8 mouse cellular contexts compared by ENCODE assay signal in genomic region chr7:126847421-126848398, GRCm38 (mm10). TPM values are rescaled to one million over a fixed set of nuclear protein-coding genes. Genes with fewer than 3 reads are reported as not detected.
DNase-seq lines count a peak whose midpoint lies in the region; ATAC-seq and TF ChIP-seq lines count a peak whose summit lies in the region.

No protein-coding gene starts in this region.

- WGBS in embryonic facial prominence, embryonic 15.5 days = 1% methylated on average over 62 of the region's 74 CpGs
- WGBS in limb, embryonic 15.5 days = under 1% methylated on average over 74 of the region's 74 CpGs
- WGBS in stomach, embryonic 15.5 days = 2% methylated on average over 69 of the region's 74 CpGs

- DNase-seq in kidney, postnatal 4 days = peak; percentile 62 to 74
- DNase-seq in kidney, adult 8-10 months = no peak
- no peak for DNase-seq in urinary bladder, postnatal 25 days (ENCODE audit: low spot score)
- DNase-seq in kidney, adult 18-20 months = no peak

- H3K27ac ChIP-seq in bone marrow macrophage, adult 2 months (ENCODE audit: insufficient read depth, low read depth, low read length) = no peak overlapping the region
- H3K27ac ChIP-seq in embryonic facial prominence, embryonic 15.5 days (replicated peaks) = no peak overlapping the region
- no peak overlapping the region for H3K27ac ChIP-seq in limb, embryonic 15.5 days
- H3K27ac ChIP-seq in stomach, embryonic 15.5 days = no peak overlapping the region

- H3K4me2 ChIP-seq in embryonic facial prominence, embryonic 15.5 days (replicated peaks) = peak overlapping the region; percentile 97
- H3K4me2 ChIP-seq in limb, embryonic 15.5 days = peak overlapping the region; percentile 98
- H3K4me2 ChIP-seq in stomach, embryonic 15.5 days = peak overlapping the region; percentile 99

- TF ChIP-seq POLR2A in bone marrow macrophage, adult 2 months (IDR thresholded peaks at IDR 0.05; ENCODE audit: borderline replicate concordance, low read depth, low read length) = no peak

- H3K9me3 ChIP-seq in embryonic facial prominence, embryonic 15.5 days (replicated peaks) = no peaks in the 10 kb centered on the region
- H3K9me3 ChIP-seq in limb, embryonic 15.5 days = no peaks in the 10 kb centered on the region
- H3K9me3 ChIP-seq in stomach, embryonic 15.5 days = no peaks in the 10 kb centered on the region

- H3K27me3 ChIP-seq in embryonic facial prominence, embryonic 15.5 days = peaks cover 31% of the 10 kb centered on the region
- peaks cover 39% of the 10 kb centered on the region for H3K27me3 ChIP-seq in limb, embryonic 15.5 days
- peaks cover 22% of the 10 kb centered on the region for H3K27me3 ChIP-seq in stomach, embryonic 15.5 days (replicated peaks)

- H3K4me1 ChIP-seq in bone marrow macrophage, adult 2 months (ENCODE audit: control insufficient read depth, insufficient read depth, low read length) = no peaks in the 10 kb centered on the region
- H3K4me1 ChIP-seq in embryonic facial prominence, embryonic 15.5 days = peaks cover 24% of the 10 kb centered on the region
- H3K4me1 ChIP-seq in limb, embryonic 15.5 days = peaks cover 19% of the 10 kb centered on the region
- H3K4me1 ChIP-seq in stomach, embryonic 15.5 days = peaks cover 15% of the 10 kb centered on the region

- H3K4me3 ChIP-seq in bone marrow macrophage, adult 2 months (ENCODE audit: insufficient read depth, low read length) = peak overlapping the region; percentile 42
- peak overlapping the region; percentile 51 for H3K4me3 ChIP-seq in embryonic facial prominence, embryonic 15.5 days (replicated peaks)
- H3K4me3 ChIP-seq in limb, embryonic 15.5 days = peak overlapping the region; percentile 50
- H3K4me3 ChIP-seq in stomach, embryonic 15.5 days (replicated peaks) = peak overlapping the region; percentile 52

- no peak for TF ChIP-seq CTCF in bone marrow macrophage, adult 2 months (IDR thresholded peaks at IDR 0.05; ENCODE audit: low read depth, low read length)

- peak; percentile 17; the same call in 1 of the 2 replicates for ATAC-seq in embryonic facial prominence, embryonic 15.5 days (ENCODE audit: insufficient number of reproducible peaks, low FRiP score, low TSS enrichment, low read depth)
- 0 out of 2 replicates have a peak, but pooled peaks have one; percentile 19 for ATAC-seq in limb, embryonic 15.5 days (ENCODE audit: insufficient number of reproducible peaks, low FRiP score, low TSS enrichment, low read depth)
- ATAC-seq in stomach, embryonic 15.5 days (ENCODE audit: insufficient read depth, low FRiP score, low read depth) = no peak; the same call in 1 of the 2 replicates

- H3K9ac ChIP-seq in embryonic facial prominence, embryonic 15.5 days = peak overlapping the region; percentile 34
- peak overlapping the region; percentile 36 for H3K9ac ChIP-seq in limb, embryonic 15.5 days
- peak overlapping the region; percentile 22; the same call in 1 of the 2 replicates for H3K9ac ChIP-seq in stomach, embryonic 15.5 days

- peaks cover 11% of the 10 kb centered on the region; the same call in 1 of the 2 replicates for H3K36me3 ChIP-seq in embryonic facial prominence, embryonic 15.5 days
- H3K36me3 ChIP-seq in limb, embryonic 15.5 days = peaks cover 12% of the 10 kb centered on the region
- H3K36me3 ChIP-seq in stomach, embryonic 15.5 days = peaks cover 10% of the 10 kb centered on the region; the same call in 1 of the 2 replicates

RNA-seq across cellular contexts. Expression of gene Doc2a, which starts 0.5 kb away (rescaled TPM):
- polyA plus RNA-seq in bone marrow macrophage, adult 2 months (2012; ENCODE audit: insufficient read depth, insufficient read length, missing spikeins) = not detected in 2 replicates
- polyA plus RNA-seq in embryonic facial prominence, embryonic 15.5 days (2015; fragmentation: Nextera tagmentation; extraction: Ambion mirVana) = 0.85 and 1.6 TPM in 2 replicates
- polyA plus RNA-seq in limb, embryonic 15.5 days (2015; fragmentation: Nextera tagmentation; extraction: Ambion mirVana) = 0.57 and 0.82 TPM in 2 replicates
- 0.62 and 0.74 TPM in 2 replicates for polyA plus RNA-seq in stomach, embryonic 15.5 days (2015; fragmentation: Nextera tagmentation; extraction: Ambion mirVana)

RNA-seq across cellular contexts. Expression of gene Hirip3, which starts 14.1 kb away (rescaled TPM):
- polyA plus RNA-seq in bone marrow macrophage, adult 2 months (2012; ENCODE audit: insufficient read depth, insufficient read length, missing spikeins) = 32.0 and 33.5 TPM in 2 replicates
- 26.8 and 33.3 TPM in 2 replicates for polyA plus RNA-seq in embryonic facial prominence, embryonic 15.5 days (2015; fragmentation: Nextera tagmentation; extraction: Ambion mirVana)
- 26.7 and 30.1 TPM in 2 replicates for polyA plus RNA-seq in limb, embryonic 15.5 days (2015; fragmentation: Nextera tagmentation; extraction: Ambion mirVana)
- 28.5 and 28.8 TPM in 2 replicates for polyA plus RNA-seq in stomach, embryonic 15.5 days (2015; fragmentation: Nextera tagmentation; extraction: Ambion mirVana)

RNA-seq across cellular contexts. Expression of gene Ino80e, which starts 14.5 kb away (rescaled TPM):
- polyA plus RNA-seq in bone marrow macrophage, adult 2 months (2012; ENCODE audit: insufficient read depth, insufficient read length, missing spikeins) = 67.0 and 72.6 TPM in 2 replicates
- polyA plus RNA-seq in embryonic facial prominence, embryonic 15.5 days (2015; fragmentation: Nextera tagmentation; extraction: Ambion mirVana) = 84.4 and 92.0 TPM in 2 replicates
- 80.7 and 82.1 TPM in 2 replicates for polyA plus RNA-seq in limb, embryonic 15.5 days (2015; fragmentation: Nextera tagmentation; extraction: Ambion mirVana)
- polyA plus RNA-seq in stomach, embryonic 15.5 days (2015; fragmentation: Nextera tagmentation; extraction: Ambion mirVana) = 60.1 and 68.3 TPM in 2 replicates

RNA-seq across cellular contexts. Expression of gene 4930451I11Rik, which starts 16.3 kb away (rescaled TPM):
- not detected in 2 replicates for polyA plus RNA-seq in bone marrow macrophage, adult 2 months (2012; ENCODE audit: insufficient read depth, insufficient read length, missing spikeins)
- not detected in 2 replicates for polyA plus RNA-seq in embryonic facial prominence, embryonic 15.5 days (2015; fragmentation: Nextera tagmentation; extraction: Ambion mirVana)
- not detected in 2 replicates for polyA plus RNA-seq in limb, embryonic 15.5 days (2015; fragmentation: Nextera tagmentation; extraction: Ambion mirVana)
- polyA plus RNA-seq in stomach, embryonic 15.5 days (2015; fragmentation: Nextera tagmentation; extraction: Ambion mirVana) = not detected in 2 replicates

RNA-seq across cellular contexts. Expression of gene Taok2, which starts 36.8 kb away (rescaled TPM):
- polyA plus RNA-seq in bone marrow macrophage, adult 2 months (2012; ENCODE audit: insufficient read depth, insufficient read length, missing spikeins) = 58.5 and 66.8 TPM in 2 replicates
- polyA plus RNA-seq in embryonic facial prominence, embryonic 15.5 days (2015; fragmentation: Nextera tagmentation; extraction: Ambion mirVana) = 50.4 and 50.6 TPM in 2 replicates
- polyA plus RNA-seq in limb, embryonic 15.5 days (2015; fragmentation: Nextera tagmentation; extraction: Ambion mirVana) = 40.9 and 46.3 TPM in 2 replicates
- 38.3 and 40.1 TPM in 2 replicates for polyA plus RNA-seq in stomach, embryonic 15.5 days (2015; fragmentation: Nextera tagmentation; extraction: Ambion mirVana)

Comparison
In these comparisons a context has a peak if more than half of its experiments do, and no peak if none do; other contexts are left out.
1. DNase-seq: peak in kidney, postnatal 4 days (2 of 2); none in kidney, adult 8-10 months (0 of 2), urinary bladder, postnatal 25 days (single experiment) and kidney, adult 18-20 months (single experiment).
2. Peak in every context shown above with its lines, with median percentiles within 50 percentile points of each other: H3K4me3 ChIP-seq, H3K4me2 ChIP-seq and H3K9ac ChIP-seq.